Mouse (Mus musculus) heart, postnatal 0 days (tissue): ENCODE measurements around the gene Fam78b. TPM values are rescaled to one million over a fixed set of nuclear protein-coding genes. Genes with fewer than 3 reads are reported as not detected.

Source experiments
- ATAC-seq: fragments of 200-750 bp; cut with Nextera tagmentation; 2 replicates; pipeline ENCODE4 v1.8.0; 2017; ENCODE audit warnings: low read depth, moderate number of reproducible peaks, moderate library complexity; ENCODE audit not compliant: insufficient read depth
- DNase-seq: peaks from one replicate; pipeline ENCODE4 v3.0.0-alpha.2; 2016; ENCODE audit warnings: low spot score
- H3K27ac ChIP-seq: fragments of 300-500 bp; sonication (generic); 2 replicates; pipeline ENCODE4 v1.5.1; 2014; ENCODE audit warnings: low read depth, mild to moderate bottlenecking
- H3K27me3 ChIP-seq: fragments of 300-500 bp; sonication (generic); 2 replicates; pipeline ENCODE4 v1.6.1; 2014; ENCODE audit warnings: low read length, mixed read lengths; ENCODE audit not compliant: control insufficient read depth, insufficient read depth
- H3K36me3 ChIP-seq: fragments of 300-500 bp; sonication (generic); replicated peaks from 2 replicates; pipeline ENCODE4 v1.6.1; 2014; ENCODE audit warnings: low read length, mixed read lengths; ENCODE audit not compliant: control insufficient read depth, insufficient read depth
- H3K4me1 ChIP-seq: fragments of 300-500 bp; sonication (generic); 2 replicates; pipeline ENCODE4 v1.6.1; 2014; ENCODE audit warnings: antibody characterized with exemption; ENCODE audit not compliant: control insufficient read depth, insufficient read depth
- H3K4me2 ChIP-seq: fragments of 300-500 bp; sonication (generic); 2 replicates; pipeline ENCODE4 v1.6.1; 2014; ENCODE audit warnings: low read depth, mild to moderate bottlenecking, low read length, moderate library complexity
- H3K4me3 ChIP-seq: fragments of 300-500 bp; sonication (generic); 2 replicates; pipeline ENCODE4 v1.5.1; 2014; ENCODE audit warnings: low read depth, low read length
- H3K9ac ChIP-seq: fragments of 300-500 bp; sonication (generic); replicated peaks from 2 replicates; pipeline ENCODE4 v1.6.1; 2014; ENCODE audit warnings: low read depth, low read length, mixed read lengths
- H3K9me3 ChIP-seq: fragments of 300-500 bp; sonication (generic); replicated peaks from 2 replicates; pipeline ENCODE4 v1.6.1; 2016; ENCODE audit warnings: low read length; ENCODE audit not compliant: control insufficient read depth
- CTCF ChIP-seq: IDR thresholded peaks from 2 replicates; pipeline ENCODE4 v1.5.1; 2016; ENCODE audit warnings: antibody characterized with exemption, control low read depth, low read depth
- EP300 ChIP-seq: IDR thresholded peaks from 2 replicates; pipeline ENCODE4 v1.6.1; 2016; ENCODE audit warnings: antibody characterized with exemption, low read depth
- WGBS: fragments of 180-500 bp; shearing (Covaris S2); extraction: QIAGEN DNeasy Blood & Tissue Kit; methylation state at CpG from one replicate; pipeline ENCODE4 v1.1.7; 2014; 5-methylcytosine and 5-hydroxymethylcytosine counted together
- polyA plus RNA-seq: library from polyadenylated mRNA; unstranded; fragments of >200 nt; fragmentation: Nextera tagmentation; extraction: Ambion mirVana; gene quantifications from 2 replicates; pipeline ENCODE4 v1.2.1, GENCODE M21; 2015
- total RNA-seq: library from RNA; depleted of rRNA; stranded (reverse); fragments of >200 nt; gene quantifications from 2 replicates; pipeline ENCODE4 v1.2.3, GENCODE M21; 2014; ENCODE audit warnings: low replicate concordance

Fam78b gene
- total and polyA plus RNA-seq, 2 experiments from 2014 or later = 0.63 to 5.6 TPM

GRCm38 (mm10) chr1:167002486-167002850 lies 1.3 kb downstream of the Fam78b start:
- Histone ChIP-seq H3K9me3 (no peaks in the 10 kb centered on the region), H3K36me3 (no peaks in the 10 kb centered on the region), H3K9ac (no peak overlapping the region; the same call in 1 of the 2 replicates), H3K27me3 (peaks cover 50% of the 10 kb centered on the region), H3K4me3 (peak overlapping the region; percentile 74), H3K27ac (peak overlapping the region; percentile 65; the same call in 1 of the 2 replicates), H3K4me2 (peak overlapping the region; percentile 97), H3K4me1 (no peaks in the 10 kb centered on the region)
- peak; percentile 41 for DNase-seq
- 0 out of 2 replicates have a peak, but pooled peaks have one; percentile 47 for ATAC-seq
- peak; percentile 51 for TF ChIP-seq CTCF
- no peak for TF ChIP-seq EP300
- under 1% methylated on average over 19 of the region's 19 CpGs for WGBS

DNA sequence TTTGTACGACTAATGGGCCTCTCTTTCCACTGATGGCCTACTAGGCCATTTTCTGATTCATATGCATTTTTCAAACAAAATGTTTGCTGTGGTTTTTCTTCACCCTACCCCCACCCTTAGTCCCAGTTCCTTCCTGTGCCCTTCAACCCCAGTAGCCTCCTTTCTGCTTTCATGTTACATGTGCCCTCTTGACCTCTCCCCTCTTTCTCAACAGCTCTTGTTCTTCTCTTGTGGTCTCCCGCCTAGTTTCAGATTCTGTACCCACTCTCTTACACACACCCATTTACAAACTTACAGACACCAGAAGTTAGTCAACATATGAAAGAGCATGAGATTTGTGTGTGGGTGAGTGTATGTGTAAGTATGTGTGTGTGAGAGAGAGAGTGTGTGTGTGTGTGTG lies 3.4 kb downstream of the Fam78b start:
- WGBS = 67% methylated on average over 2 of the region's 2 CpGs
- H3K4me2 ChIP-seq = no peak overlapping the region
- H3K4me3 ChIP-seq = no peak overlapping the region
- peaks cover 41% of the 10 kb centered on the region for H3K27me3 ChIP-seq
- H3K4me1 ChIP-seq = no peaks in the 10 kb centered on the region
- ATAC-seq (no peak), DNase-seq (no peak)
- H3K9me3 ChIP-seq = no peaks in the 10 kb centered on the region
- H3K36me3 ChIP-seq = no peaks in the 10 kb centered on the region
- TF ChIP-seq EP300 (no peak), CTCF (no peak)
- H3K9ac ChIP-seq = no peak overlapping the region
- no peak overlapping the region for H3K27ac ChIP-seq

DNA sequence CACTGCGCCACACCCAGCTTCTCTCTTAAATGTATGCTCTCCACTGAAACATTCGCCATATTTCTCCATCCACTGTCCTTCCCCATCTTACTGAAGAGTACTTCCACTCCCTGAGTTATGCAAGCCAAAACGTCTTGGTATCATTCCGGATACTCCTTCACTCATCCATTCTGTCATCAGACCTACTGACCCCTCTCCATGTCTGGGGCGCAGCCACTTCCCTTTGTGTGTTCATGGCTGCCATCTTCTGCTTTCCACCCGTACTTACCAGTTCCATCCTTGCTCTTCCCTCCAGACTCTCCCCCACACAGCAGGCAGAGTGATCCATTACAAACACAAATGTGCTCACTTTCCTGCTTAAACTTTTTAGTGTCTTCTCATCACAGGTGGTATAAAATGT lies 6.1 kb downstream of the Fam78b start:
- ATAC-seq (no peak), DNase-seq (no peak)
- H3K4me2 ChIP-seq = no peak overlapping the region
- peaks cover 15% of the 10 kb centered on the region for H3K27me3 ChIP-seq
- no peak overlapping the region for H3K9ac ChIP-seq
- no peaks in the 10 kb centered on the region for H3K9me3 ChIP-seq
- no peaks in the 10 kb centered on the region for H3K4me1 ChIP-seq
- no peak overlapping the region for H3K27ac ChIP-seq
- no peak overlapping the region for H3K4me3 ChIP-seq
- no peaks in the 10 kb centered on the region for H3K36me3 ChIP-seq
- 68% methylated on average over 6 of the region's 6 CpGs for WGBS
- TF ChIP-seq EP300 (no peak), CTCF (no peak)

DNA sequence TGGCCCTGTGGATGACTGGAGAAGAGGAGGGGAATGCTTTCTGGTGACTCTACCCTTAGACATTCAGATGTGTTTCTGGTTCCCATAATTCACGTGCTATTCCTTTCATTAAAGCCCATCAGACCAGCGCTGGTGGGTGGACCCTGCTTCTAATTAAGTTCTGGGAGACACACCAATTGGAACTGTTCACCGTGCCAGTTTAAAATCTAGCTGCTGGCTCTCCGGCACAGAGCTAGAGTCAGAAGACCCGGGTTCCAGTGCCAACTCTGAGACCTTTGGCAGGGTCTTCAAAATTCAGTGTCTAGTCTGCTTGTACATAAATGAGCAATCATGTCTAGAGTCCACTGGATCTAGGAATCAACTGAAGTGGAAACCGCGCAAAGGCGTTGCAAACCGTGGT lies 9.0 kb downstream of the Fam78b start:
- ATAC-seq (no peak), DNase-seq (no peak)
- Histone ChIP-seq H3K9me3 (no peaks in the 10 kb centered on the region), H3K9ac (no peak overlapping the region), H3K4me2 (no peak overlapping the region), H3K4me3 (no peak overlapping the region), H3K27ac (no peak overlapping the region), H3K27me3 (no peaks in the 10 kb centered on the region), H3K36me3 (no peaks in the 10 kb centered on the region), H3K4me1 (no peaks in the 10 kb centered on the region)
- WGBS = 80% methylated on average over 9 of the region's 9 CpGs
- TF ChIP-seq CTCF (no peak), EP300 (no peak)

- Histone ChIP-seq H3K36me3 (no peaks in the 10 kb centered on the region), H3K4me3 (no peak overlapping the region), H3K4me1 (no peaks in the 10 kb centered on the region), H3K4me2 (no peak overlapping the region), H3K27ac (no peak overlapping the region), H3K9me3 (no peaks in the 10 kb centered on the region), H3K27me3 (no peaks in the 10 kb centered on the region), H3K9ac (no peak overlapping the region)
- WGBS = 36% methylated on average over 6 of the region's 6 CpGs
- no peak for TF ChIP-seq EP300
- TF ChIP-seq CTCF = no peak
- DNase-seq (no peak), ATAC-seq (no peak)
Measured at GRCm38 (mm10) chr1:167011301-167011700, 10.1 kb downstream of the Fam78b start.

GRCm38 (mm10) chr1:167012616-167013015 lies 11.4 kb downstream of the Fam78b start:
- no peak overlapping the region for H3K27ac ChIP-seq
- ATAC-seq (no peak), DNase-seq (no peak)
- H3K4me2 ChIP-seq = no peak overlapping the region
- TF ChIP-seq CTCF (no peak), EP300 (no peak)
- no peaks in the 10 kb centered on the region for H3K9me3 ChIP-seq
- no peak overlapping the region for H3K9ac ChIP-seq
- H3K27me3 ChIP-seq = no peaks in the 10 kb centered on the region
- no peaks in the 10 kb centered on the region for H3K36me3 ChIP-seq
- no peak overlapping the region for H3K4me3 ChIP-seq
- 81% methylated on average over 8 of the region's 8 CpGs for WGBS
- H3K4me1 ChIP-seq = no peaks in the 10 kb centered on the region
